Mouse (Mus musculus): ENCODE measurements around the gene Esrrg.

Esrrg gene

DNA sequence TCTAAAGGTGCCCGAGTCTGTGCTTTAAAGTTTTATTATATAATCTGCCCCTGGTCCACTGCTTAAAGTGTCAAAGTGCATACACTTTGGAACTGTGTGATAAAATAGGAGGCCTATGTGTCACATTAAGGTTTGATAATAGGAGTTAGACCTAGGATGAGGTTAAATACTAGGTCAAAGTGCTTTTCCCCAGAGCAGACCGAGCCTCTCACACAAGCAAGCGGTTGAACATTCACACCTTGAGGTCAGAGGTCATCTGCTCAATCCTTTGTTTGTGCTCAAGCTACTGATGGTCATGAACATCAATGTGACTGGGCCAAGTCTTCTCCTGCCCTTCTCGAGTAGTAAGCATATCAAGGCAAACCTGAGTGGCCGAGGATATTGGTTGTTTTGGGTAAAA is 218.3 kb downstream of the Esrrg start:
- DNase-seq (ENCODE audit: low read depth, low spot score), result no peak

DNA sequence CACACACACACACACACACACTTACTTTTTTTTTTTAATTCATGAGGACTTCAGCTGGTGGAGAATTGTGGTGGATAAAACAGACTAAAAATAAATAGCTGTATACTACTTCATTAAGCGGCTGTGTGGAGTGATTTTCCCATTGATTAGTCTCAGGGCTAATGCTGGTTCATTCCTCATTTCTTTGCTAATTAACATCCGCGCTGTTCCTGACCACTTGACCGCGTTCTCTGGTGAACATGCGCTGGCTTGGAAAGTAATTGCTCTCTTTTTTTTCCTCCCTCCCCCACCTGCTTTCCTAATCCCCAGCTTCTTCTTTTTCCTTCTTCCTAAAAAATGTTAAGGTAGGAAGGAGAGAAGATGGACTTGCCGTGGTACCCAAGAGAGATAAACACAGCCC is 222.3 kb downstream of the Esrrg start:
- DNase-seq (ENCODE audit: low read depth, low spot score), result no peak

DNA sequence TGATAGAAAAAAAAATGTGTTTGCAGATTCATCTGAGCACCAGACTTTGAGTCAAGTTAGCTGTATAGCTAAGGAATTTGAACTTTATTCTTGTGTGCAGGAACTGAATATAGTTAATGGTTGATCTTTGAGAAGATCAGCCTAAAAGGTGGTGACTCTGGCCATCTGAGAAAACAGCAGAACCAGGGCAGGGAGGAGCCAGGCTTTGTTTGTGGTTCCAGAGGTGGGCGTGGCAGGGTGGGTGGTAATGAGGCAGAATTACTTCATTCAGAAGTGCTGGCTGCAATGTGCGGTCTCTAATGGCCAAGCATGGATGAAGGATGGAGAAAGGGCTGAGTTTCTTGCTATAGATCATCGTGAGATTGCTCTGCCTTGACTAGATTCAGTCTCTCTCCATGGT is 224.3 kb downstream of the Esrrg start:
- no peak for DNase-seq (ENCODE audit: low read depth, low spot score)

DNA sequence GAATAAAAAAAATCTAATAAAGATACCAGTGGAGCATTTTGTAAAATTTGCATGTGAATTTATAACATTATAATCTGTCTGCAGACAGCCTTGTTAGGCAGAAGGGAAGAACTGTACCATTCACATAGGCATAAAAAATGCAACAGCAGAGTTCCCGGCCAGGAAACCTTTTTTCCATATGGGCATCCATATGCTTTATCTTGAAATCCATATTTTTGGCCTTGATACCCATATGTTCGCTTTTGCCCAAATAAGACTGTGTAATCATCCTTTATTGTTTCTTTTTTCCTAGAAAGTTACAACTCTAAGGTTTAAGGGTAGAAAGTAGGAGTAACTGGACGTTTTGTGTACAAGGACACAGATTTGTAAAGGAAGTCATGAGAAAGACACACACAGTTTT is 226.0 kb downstream of the Esrrg start:
- DNase-seq (ENCODE audit: low read depth, low spot score), result no peak

DNA sequence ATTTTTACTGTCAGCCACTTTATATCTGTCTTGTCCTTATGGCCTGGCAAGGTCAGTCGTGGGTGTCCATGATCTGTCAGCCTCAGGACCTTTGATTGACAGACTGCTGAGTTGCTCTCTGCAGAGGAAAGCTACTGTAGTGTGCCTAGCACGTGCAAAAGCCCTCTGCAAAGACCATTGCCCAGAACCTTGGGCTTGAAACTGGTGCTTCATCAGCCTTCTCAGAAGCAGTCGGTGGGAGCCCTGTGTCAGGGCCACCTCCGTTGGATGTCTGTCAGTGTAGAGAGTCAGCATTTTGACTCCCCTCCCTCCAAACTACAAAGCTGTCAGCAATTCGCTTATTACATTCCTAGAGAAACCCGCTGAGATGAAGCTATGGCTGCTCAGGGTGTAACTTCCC is 227.8 kb downstream of the Esrrg start:
- no peak for DNase-seq (ENCODE audit: low read depth, low spot score)

DNA sequence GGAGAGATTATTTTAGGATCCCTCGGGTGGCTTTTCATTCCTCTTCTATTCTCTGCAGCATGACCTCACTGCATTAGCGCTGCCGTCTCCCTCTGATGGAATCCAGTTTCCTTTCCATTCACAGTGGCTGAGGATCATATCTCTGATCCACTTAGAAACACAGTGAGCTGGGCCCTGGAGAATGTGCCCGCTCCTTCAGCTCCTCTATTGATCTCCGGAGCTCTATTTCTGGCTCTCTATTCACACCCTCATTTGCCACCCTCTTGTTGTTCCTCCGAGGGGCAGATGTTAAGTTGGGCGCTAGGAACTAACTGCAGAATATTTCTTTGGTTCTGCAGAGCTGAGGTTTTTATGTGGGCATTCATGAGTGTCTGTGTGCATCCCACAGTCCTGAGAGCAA is 228.3 kb downstream of the Esrrg start:
- DNase-seq (ENCODE audit: low read depth, low spot score), result no peak

DNA sequence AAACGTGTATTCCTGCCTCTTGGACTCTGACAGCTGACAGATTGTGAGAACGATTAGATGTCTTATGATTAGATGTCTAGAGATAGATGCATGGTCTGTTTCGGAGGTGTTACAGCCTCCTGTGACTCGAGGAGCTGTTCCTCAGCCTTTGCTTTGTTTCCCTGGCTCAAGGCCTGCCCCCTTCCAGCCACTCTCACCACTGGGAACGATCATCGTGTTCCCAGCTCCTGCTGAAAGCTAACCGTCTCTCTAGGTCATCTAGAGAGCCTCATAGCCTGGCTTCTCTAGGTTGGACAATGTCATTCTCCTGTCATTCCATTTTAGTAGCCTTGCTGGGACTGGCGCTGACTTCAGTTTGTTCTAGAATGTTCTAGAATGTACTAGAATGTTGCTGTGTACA is 233.0 kb downstream of the Esrrg start:
- no peak for DNase-seq (ENCODE audit: low read depth, low spot score)

DNA sequence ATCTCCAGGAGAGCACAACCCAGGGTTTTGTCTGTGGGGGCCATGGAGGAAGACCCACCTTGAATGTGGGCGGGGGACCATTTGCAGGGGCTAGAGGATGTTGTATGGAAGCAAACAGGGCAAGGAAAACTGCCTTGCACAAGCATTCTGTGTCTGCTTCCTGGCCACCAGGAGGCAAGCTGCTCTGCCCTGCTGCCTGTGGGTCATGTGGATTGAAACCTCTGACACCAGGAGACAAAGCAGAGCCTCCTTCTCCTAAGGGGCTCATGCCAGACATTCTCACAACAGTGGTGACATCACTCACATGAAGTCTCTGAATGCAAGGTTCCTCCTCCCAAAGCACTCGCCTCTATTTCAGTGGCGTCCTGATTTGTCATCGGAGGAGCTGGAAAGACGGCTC is 234.1 kb downstream of the Esrrg start:
- DNase-seq (ENCODE audit: low read depth, low spot score), result no peak

DNA sequence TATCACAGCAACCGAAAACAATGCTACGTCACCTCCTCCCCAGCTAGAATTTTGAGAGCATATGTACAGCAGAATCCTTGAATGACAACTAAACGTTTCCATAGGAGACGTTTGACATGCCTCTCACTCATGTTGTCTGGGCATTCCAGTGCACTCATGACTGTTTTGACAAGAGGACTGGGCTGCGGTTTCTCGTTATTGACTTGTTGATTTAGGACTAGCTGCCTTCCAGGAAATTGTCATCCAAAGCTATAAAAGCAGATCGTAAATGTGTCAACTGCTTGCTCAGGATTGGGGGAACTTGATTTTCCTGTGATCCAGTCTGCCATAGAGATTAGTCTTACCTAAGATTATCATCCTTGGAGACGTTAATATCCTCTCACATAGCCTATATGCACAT is 245.6 kb downstream of the Esrrg start:
- DNase-seq (ENCODE audit: low read depth, low spot score), result no peak

DNA sequence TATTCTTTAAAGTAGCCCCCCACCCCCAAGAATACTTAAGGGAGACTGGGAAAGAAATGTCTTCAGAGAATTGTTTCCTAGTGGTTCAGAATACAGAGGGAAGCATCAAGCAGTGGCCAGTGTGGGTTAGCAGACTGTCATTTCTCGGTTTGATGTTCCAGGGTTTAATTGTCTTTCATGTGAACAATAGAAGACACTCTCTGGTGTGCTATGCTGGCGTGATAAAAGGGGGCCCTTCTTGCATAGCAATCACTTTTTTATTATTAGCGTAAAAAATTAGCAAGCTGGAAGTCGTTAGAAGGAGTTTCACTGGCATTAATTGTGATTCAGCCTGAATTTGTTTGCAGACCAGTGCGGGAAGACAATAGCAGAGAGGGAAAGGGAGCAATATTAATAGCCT is 253.7 kb downstream of the Esrrg start:
- no peak for DNase-seq (ENCODE audit: low read depth, low spot score)

DNA sequence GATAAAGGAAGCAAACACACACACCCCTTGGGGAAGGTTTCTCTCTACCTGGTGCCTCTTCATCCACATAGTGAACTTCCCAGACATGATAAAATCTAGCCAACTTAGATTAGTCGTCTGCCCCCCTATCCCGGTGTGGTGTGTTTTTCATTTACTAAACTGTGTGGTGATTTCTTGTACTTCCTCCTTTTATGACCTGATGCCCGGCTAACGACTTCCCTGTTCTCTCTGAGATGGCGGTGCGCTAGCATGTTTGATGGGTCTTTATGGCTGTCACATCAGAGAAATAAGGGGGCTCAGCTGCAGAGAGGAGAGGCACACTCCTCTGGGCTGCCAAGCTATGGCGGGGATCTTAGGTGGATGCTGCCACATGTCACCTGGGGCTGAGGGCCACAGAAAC is 259.8 kb downstream of the Esrrg start:
- DNase-seq (ENCODE audit: low read depth, low spot score), result no peak

DNA sequence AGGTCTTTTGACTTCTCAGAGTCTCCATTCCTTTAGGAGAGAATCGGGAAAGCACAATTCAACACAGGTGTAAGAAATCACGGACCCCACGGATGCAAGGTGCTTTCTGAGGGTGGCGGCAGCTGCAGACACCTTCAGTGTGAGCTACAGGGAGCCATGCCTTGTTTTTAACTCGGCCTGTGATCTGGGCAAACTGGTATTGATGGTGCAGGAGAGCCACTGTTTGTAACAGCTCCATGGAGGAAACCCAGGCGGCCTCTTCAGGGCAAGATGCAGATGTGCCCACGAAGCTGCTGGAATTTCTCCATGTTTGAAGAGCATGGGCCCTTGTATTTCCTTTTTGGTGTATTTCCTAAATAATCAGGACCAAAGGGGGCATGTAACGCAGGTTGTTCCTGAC is 263.6 kb downstream of the Esrrg start:
- DNase-seq (ENCODE audit: low read depth, low spot score), result no peak

DNA sequence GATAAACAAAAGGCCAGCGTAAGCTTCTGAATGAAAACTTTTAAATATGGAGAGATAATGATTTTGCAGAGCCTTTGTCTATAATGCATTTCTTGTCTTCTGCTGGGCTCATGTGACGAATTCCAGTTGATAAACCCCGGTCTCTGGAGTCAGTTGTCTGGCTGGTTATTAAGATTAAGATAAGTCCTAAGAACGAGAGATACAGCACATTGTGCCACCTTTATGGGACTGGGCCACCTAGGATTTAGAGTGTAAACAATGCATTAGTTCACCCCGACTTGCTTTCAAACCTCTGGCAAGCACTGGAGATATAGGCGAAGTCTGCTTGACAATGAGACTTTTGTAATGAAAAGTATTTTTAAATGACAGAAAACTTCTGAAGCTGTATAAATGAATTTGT is 264.2 kb downstream of the Esrrg start:
- DNase-seq (ENCODE audit: low read depth, low spot score), result no peak

DNA sequence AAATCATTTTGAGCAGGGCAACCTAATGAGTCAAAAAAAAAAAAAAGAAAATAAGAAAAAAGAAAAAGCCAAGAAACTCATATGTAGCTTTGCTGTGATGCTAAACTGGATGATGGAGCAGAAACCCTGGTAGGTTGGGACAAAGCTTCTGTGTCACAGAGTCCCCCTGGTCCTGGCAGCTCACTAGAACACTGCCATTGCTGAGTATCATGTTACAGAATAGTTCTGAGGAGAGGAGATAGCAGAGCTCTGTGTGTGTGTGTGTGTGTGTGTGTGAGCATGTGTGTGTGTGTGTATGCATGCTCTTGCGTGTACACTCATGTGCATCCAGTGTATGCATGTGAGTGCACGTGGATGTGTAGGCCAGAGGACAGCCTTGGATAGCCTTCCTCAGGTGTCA is 265.2 kb downstream of the Esrrg start:
- DNase-seq (ENCODE audit: low read depth, low spot score), result no peak

DNA sequence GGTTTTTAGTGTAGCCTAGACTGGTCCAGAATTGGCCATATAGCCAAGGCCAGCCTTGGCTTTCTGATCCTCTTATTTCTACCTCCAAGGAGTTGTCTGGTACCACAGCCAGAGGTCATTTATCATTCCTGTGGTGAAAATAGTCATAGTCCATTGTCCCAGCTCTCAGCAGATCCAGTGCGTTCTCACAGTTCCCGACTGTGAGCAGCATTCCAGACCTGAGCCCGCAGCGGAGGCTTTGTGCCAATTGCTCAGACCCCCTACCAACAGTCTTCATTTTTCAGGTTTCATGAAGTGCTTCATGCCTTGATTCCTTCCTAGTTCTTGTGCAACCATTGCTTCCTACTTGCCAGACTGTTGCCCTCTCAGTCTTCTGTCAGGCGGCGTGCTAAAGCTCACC is 278.7 kb downstream of the Esrrg start:
- DNase-seq (ENCODE audit: low read depth, low spot score), result no peak

DNA sequence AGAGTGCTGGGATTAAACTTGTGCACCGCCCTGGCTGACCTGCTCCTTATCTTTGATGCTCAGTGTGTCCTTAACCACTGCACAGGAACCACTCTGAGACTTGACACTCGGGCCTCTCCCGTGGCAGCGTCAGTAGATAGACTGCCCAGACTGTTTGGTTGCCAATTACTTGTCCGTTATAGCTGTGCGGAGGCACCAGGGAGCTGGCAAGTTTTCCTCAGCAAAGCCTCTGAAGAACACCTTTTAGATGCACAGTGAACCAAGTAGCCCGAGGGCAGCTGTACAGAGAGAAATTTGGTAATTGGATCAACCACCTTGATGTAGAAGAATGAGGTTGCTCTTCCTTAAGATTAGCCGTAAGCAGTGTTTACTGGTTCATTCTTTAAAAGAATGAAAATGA is 279.6 kb downstream of the Esrrg start:
- no peak for DNase-seq (ENCODE audit: low read depth, low spot score)

DNA sequence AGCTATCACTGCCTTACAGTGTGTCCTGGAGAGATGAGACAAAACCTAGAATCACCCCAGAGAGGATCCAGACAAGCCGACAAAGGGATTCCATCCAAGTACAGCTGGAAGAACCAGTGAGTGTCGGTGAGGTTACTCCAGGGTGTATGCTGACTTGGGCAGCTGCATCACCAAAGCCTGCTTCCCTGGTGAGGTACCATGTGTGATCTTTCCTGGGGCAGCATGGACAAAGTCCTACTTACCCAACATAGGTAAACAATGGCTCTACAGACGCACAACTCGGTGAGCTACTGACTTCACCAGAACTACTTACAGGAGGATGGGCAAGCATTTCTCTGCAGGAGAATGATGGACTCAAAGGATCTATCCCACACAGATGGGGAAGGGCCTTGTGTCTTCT is 280.5 kb downstream of the Esrrg start:
- DNase-seq (ENCODE audit: low read depth, low spot score), result no peak

DNA sequence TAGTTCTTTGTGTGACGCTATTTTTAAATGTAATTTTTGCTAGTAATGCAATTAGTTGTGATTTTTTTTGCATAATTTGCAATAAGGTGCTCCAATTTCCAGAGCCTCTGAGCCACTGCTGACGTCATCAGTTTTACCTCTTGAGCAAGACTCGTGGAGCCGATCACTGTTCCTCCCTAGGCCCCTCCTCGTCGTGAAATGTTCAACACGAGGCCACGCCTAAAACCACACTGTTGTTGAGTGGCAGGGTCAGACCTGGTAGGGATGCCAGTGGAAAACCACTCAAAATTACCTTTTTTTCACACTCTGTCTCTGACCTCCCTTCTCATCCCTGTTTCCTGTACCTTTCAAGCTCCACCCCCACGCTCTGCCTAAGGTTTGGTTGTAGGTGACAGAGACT is 282.7 kb downstream of the Esrrg start:
- DNase-seq (ENCODE audit: low read depth, low spot score), result no peak

DNA sequence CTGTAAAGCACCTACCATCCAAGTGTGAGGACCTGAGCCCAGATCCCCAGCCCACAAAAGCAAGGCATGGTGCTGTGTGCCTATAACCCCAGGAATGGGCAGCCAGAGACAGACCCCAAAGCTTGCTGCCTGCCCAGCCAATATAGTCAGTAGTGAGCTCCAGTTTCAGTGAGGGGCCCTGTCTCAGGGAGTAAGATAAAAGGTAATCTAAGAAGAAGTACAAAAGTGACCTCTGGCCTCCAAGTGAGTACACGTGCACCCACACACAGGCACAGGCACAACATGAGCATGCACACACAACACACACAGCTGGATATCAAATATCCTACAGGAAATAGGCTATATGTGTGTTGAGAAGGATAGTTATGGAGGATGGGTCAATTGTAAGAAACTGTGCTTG is 286.9 kb downstream of the Esrrg start:
- DNase-seq (ENCODE audit: low read depth, low spot score), result no peak

DNA sequence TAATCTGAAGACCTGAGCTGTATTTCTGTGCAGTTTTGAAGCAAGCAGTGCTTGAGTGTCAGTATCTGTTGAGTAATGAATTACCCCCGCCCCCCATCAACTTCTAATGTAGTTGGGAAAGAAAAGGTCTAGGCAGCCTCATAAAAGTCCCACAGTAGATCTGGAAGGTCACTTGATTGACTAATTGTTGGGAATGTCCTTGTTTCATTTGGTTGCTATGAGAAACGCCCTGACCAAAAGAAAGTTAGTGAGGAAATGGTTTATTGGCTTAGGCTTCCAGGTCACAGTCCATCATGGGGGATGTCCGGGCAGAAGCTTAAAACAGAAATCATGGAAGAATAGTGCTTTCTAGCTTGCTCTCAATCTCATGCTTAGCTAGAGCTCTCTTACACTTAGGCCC is 287.7 kb downstream of the Esrrg start:
- DNase-seq (ENCODE audit: low read depth, low spot score), result no peak

DNA sequence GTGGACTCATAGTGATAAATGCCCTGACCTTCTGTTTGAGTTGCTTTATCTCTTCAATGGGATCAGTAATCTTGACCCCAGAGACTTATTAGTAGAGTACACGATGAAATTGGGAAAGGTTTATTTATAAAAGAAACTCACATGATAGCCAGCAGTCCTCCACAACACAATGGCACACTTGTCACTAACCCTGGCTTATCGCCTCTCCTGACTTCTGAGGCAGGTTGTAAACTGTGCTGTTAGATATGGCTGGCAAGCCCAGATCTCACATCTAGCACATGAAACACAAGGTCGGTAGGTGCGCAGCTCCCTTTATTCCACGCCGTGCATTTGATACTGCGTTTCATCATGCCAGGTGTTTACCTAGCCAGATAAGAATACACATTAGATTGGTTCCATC is 288.3 kb downstream of the Esrrg start:
- DNase-seq (ENCODE audit: low read depth, low spot score), result no peak

DNA sequence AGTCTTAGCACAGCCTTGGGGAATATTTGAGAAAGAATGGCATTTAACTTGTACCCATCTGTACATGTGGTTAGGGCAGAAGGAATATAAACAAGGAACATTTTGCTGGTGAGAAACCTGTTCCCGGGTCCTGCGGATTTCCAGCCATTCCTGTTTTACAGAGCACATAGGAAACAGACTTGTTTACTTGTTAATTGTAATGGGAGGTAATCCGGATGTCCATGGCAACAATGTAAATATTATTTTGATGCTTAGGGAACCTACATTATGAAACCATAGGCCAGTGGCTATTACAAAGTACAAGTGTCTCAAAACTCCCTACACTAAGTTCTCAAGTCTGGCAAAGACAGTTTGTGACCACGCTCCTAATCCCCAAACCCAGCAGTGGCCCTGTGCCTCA is 290.9 kb downstream of the Esrrg start:
- DNase-seq (ENCODE audit: low read depth, low spot score), result no peak

DNA sequence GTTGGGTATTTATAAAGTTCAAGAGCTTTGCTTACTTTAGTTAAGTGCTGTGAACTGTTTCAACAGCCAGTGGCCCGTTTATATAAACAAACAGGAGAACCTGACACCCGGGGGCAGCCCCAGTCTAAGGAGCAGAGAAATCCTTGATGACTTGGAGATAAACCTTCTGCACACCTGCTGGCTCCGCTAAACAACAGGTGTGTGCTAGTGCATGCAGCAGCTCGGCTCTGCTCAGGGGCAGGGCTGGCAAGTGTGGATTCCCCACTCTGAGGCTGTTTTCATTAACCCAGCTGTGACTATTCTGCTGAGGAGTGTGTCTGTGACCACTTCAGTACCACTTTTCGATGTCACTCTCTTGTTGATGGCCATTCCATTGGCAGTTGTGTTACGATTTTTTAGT is 292.2 kb downstream of the Esrrg start:
- DNase-seq (ENCODE audit: low read depth, low spot score), result no peak

DNA sequence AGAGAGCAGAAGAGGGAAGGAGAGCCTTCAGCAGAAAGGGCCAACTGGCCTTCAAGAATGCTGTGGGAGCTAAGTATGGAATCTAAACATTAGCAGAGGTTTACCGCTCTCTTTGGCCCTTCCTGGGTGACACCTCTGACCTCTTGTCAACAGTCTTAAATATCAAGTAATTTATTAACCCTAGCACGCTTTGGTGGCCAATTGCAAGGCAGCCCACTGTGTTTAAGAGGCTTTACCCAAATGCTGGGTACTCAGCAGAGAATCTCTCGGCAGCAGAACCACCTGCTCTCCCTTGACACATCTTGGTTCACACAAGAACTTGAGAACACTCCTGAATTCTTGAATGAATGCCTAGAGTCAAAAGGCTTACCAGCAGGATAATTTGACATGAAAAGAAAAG is 293.6 kb downstream of the Esrrg start:
- DNase-seq (ENCODE audit: low read depth, low spot score), result no peak

DNA sequence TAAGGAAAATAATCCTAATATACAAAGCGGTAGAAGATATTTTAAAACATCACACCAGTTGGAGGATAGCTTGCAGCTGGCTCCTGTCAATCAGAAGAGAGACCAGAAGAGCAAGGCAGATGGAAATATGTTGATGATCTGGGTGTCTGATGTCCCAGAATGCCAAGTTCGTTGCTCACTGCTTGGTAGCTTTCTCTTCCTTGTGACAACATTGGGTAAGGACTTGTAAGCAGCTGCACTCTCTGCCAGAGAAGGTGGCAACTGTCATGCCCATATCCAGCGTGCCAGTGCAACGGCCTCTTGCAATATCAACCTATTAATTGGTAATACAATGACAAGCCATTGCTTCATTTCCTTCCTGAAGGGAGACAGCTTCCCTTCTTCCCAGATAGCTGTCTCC is 296.1 kb downstream of the Esrrg start:
- no peak for DNase-seq (ENCODE audit: low read depth, low spot score)

Measured in retina, adult 2 months (tissue).